Mouse (Mus musculus): Measurements from ENCODE around the gene Ctnnbip1.

The Ctnnbip1 gene

DNA sequence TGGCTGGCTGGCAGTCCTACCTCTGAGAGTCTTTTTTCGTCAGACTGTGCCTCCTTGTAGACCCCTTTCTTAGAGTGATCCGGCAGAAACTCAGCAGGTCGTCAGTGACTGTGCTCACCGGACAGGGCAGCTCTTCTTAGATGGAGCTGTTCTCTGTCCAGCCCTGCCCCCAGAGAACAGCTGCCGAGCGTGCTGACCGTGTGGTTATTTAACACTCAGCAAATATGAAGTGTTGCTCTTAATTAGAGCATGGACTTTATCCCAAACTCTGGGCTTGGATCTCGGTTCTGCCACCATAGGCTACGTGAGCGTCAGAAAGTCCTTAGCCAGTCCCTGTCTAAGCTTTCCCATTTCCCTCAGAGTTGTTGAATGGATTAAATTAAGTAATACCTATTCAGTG is 3.2 kb downstream of the Ctnnbip1 start:
- DNase-seq (ENCODE audit: low spot score in 2 of 2) = no peak

DNA sequence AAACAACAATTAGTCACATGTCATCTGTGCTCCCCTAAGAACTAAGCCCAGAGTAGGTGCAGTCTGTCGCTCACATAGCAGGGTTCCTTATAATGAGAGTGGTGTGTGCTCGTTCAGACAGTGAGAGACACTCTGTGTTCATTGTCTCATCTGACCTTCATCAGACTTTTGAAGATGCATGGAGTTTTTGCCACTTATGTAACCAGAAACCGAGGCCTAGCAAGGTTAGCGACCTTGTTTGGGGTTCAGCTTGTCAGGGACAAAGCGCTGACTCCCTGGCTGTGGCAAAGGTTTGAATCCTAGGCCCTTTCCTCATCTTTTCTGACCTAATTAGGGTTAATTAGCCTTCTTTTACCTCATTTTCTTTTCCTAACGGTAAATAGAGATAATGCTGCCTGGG is 5.9 kb downstream of the Ctnnbip1 start:
- no peak for DNase-seq (ENCODE audit: low spot score in 2 of 2)

DNA sequence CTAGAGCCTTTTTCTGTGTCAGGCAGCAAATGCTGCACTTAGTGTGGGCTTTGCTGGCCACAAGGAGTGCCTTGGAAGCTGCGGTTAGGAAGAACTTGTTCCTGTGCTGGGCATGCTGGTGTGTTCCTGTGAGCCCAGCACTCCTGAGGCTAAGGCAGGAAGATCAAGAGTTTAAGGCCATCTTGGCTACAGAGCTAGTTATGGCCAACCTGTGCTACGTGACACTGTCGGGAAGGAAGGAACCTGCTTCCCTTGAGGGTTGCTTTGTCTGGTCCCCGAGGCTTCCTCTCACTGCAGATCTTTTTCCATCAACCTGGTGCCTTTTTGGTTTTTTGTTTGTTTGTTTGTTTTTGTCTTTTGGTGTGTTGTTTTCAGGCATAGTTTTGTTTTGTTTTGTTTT is 7.1 kb downstream of the Ctnnbip1 start:
- DNase-seq (ENCODE audit: low spot score in 2 of 2) = no peak

DNA sequence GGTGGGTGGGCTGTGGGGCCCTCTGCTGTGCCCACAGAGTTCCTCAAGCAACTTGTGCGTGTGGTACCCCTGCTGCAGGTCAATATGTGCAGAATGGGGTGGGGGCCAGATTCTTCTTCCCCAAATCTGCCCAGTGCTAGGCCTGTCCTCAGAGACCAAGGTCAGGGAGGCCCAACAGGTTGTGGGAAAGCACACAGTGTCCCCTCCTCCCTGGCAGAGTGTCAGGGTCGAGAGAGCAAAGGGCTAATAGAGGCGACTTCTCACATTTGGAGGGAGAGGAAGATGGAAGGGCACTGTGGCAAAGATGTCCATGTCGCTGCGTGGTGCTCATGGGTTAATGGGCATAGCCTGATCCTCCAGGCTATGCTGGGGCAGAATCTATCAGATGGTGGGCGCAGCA is 7.8 kb downstream of the Ctnnbip1 start:
- DNase-seq (ENCODE audit: low spot score in 2 of 2) = no peak

DNA sequence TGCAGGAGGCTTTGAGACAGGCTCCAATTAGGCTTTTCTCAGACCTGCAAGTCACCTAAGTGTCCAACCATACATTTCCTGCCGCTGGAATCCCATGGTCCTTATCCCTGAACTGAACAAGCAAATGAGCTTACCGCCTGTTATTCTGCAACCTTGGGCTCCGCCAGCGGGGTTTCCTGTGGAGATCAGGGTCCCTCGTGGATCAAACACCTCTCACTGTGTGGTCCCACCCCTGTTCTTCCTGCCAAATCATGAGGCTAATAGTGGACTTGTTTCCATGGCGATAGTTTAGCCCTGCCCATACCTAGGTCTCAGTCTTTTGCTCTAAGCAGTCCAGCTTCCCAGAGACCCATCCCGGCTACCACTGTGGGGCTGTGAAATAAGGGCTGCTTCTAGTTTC is 8.3 kb downstream of the Ctnnbip1 start:
- no peak for DNase-seq (ENCODE audit: low spot score in 2 of 2)

DNA sequence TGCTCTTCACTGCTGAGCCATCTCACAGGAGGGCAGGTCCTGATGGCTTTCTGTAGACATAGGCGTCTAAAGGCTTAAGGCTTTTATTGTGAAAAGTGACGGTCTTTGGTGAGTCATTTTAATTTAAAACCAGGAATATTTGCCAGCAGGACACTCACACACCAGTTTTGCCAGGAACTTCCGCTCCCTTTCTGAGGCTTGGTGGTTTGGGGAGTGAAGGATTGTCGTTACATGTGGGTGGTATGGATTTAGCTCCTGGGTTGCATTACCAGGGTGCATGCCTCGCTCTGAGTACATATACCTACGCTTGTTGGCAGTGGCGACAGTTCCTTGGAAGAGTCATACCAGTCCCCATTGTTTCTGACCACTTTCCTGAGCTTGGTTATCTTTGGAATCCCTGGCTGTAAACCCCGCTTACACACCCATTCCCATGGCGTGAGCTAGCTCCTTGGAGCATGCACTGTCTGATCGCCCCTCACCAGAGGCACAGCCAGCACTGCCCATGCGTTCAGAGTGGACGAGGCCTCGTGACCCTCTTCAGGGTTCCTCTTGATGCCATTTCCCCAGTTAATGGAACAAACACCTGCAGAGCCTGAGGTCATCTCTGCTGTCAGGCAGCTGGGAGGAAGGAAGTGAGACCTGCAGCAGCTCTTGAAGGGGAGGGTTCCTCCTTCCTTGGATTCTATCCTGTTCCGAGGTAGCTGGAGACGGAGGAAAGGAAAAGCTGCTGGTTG is 9.8 kb downstream of the Ctnnbip1 start:
- no peak for DNase-seq (ENCODE audit: low spot score in 2 of 2)

DNA sequence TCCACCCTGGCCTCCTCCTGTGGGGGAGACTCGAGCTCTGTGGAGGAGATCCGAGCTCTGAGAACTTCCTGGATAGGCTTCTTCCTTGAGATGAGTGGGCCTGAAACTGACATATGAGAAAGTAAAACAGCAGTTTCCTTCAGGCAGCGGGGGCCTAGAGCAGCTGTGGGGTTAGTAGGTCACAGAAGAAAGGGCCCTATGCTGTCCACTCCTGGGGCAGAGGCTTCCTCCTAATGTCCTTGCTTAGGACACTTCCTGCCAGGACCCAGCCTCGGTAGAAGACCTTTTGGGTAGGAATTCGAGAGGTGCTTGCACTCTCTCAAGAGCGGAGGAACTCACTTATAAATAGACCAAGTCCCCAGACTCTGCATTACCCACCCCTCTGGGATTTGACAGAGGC is 11.7 kb downstream of the Ctnnbip1 start:
- no peak for DNase-seq (ENCODE audit: low spot score in 2 of 2)

DNA sequence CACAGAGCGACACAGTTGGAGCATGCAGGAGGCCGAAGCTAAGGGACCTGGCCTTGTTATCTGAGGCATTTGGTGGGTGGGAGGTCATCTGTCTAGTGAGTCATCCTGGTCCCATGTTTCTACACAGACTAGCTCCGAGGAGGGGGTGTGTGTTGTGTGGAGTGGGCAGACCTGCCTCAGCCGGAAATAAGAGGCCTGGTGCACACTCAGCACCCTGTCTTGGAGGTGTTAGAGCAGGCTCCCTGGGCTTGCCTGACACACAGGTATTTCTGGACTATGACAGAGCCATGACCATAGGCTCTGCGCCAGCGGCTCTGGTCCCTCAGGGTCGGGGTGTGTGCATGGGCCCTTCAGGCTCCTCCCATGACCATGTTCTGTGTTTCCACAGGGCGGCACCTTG is 21.4 kb downstream of the Ctnnbip1 start:
- no peak for DNase-seq (ENCODE audit: low spot score in 2 of 2)

DNA sequence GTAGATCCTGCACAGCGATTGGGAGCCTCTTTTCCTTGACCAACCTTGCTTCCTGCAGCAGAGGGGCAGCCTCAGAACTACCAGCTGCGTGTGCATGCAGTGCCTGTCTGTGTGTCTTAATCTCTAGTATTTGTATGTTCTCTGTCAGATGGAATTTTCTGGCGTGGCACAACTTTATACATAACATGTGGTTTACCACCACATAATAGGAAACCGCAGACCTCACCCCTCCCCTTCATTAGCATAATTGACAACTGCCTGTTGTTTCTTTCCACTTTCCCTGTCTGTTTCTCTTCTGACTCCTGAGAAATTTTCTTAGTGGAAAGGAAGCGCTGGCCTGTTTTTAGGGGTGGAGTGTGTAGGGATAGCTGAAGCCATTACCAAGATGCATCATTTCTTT is 23.9 kb downstream of the Ctnnbip1 start:
- no peak for DNase-seq (ENCODE audit: low spot score in 2 of 2)

DNA sequence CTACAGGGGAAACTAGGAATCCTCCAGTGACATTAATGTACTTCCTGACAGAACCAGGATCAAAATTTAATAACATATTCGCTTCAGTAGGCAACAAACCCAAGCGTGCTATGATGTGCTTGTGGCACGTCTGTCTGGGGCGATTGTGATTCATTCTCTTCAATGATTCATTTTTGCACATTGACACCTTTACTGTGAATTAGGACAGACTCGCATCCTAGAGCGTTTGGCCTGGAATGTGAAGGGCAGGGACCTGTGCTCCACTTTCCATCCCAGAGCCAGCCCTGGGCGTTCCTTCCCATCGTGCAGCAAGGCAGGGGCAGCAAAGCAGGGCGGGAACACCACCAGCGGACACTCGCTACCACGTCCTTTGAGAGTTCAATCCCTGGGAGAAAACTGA is 24.4 kb downstream of the Ctnnbip1 start:
- no peak for DNase-seq (ENCODE audit: low spot score in 2 of 2)

DNA sequence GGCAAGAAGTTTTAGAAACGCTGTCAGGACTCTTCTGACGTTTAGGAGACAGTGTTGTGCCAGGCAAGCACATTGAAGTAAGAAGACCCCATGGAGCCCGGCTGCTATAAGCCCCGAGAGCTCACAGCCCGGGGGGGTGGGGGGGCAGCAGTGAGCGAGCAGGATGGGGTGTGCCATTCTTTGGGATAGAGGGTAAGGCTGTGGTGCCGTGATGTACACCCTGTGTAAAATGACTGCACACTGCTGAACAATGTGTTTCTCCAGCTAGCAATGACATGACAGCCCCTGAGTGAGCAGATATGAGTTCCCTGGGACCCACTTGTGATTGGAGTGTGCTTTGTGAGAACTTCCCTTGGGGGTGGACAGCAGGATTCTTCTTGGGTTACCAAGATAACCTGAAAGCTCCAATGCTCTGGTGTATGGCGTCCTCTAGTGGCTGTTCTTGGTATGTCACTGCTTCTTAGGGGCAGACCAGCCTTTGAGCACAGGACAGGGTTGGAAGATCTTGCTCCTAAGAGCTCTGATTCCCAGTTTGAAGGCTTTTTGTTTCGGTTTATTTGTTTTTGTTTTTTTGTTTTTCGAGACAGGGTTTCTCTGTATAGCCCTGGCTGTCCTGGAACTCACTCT is 25.0 kb downstream of the Ctnnbip1 start:
- peak; percentile 67 to 85 for DNase-seq (ENCODE audit: low spot score in 2 of 2)

DNA sequence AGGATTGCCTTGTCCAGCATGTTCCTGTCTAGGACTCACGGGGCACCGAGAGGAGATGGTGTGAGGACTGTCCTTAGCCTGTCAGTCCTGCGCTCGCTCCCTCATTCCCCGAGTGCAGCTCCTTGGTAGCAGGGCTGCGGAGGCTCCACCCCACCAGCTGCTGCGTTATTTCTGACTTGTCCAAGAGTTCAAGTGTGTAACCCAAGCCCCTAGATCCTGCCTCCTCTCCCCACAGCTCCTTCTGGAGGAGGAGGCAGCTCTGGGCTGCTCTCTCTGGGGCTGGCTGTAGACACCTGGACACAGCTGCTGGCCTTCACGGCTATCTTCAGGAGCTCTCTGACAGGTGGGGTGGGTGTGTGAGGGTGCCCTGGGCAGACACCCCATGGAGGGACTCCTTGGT is 26.9 kb downstream of the Ctnnbip1 start:
- no peak for DNase-seq (ENCODE audit: low spot score in 2 of 2)

DNA sequence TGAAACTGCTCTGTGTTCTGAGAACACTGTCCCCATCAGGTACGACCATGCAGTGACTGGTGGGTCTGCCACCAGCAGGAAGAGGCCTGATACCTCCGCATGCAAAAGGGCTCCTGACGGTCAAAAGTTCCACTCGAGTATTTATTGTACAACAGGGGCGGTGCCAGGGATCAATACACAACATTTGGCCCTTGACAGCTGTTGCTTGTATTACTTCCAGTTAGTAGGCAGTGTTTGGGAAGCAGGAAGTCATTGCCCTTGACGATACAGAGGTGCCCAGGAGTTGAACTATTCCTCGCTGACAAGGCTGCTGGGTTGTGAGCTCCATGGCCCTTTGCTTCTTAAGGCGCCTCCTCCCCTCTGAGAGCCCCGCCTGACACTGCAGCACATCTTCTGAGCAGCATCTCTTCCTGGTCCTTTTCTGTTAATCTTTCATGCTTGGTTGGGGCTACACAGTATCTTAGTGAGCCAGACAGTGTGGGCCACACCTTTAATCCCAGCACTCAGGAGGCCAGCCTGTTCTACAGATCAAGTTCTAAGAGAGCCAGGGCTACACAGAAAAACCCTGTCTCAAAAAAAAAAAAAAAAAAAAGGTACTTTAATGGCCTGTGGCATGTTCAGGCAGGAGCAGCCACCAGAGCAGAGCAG is 28.9 kb downstream of the Ctnnbip1 start:
- DNase-seq (ENCODE audit: low spot score in 2 of 2) = no peak

DNA sequence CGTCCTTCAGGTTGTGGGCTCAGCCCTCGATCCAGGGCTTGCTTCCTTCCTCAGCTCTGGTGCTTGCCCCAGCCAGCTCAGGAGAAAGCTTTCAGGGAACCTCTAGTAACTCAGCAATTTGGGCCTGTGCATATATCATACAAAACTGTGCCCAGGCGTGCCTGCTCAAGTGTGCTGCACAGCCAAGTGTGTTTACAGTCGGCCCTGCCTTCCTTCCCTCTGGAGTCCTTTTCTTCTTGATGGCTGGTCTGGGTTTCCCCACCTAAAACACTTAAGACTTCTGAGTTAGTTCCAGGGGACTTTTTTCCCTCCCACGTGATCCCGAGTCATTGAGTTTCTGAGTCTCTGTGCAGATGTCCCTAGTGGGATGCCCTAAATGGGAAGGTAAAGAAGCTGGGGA is 29.5 kb downstream of the Ctnnbip1 start:
- no peak for DNase-seq (ENCODE audit: low spot score in 2 of 2)

DNA sequence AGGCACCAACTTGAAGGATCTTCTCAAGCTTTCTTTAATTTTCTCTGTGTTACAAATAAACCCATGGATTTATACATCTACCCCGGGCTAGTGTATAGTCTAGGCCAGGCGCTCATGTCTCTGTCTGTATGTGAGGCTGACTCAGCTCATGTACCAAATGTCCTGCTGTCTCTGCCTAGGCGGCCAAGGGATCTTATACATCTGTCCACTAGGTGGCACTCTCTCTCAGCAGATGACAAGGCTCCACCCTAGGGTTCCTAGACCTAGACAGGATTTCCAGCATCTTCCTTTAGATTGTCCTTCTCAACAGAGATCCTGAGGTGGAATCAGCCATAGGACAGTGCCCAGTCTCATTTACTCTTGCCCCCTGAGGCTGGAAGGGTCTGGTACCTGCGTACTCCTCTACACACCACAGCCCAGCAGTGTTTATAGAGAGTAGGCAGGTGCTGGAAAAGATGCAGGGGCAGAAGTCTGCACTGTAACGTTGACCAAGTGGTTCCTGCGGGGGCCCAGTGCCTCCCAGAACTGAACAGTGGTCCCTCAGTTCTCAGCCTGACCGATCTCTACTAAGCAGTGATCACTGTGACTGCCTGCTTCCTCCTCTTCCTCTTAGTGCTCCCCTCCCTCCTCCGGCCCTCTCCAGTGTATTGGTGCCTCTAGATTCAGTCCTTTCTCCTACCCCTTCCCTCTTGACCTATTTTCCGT is 31.3 kb downstream of the Ctnnbip1 start:
- peak; percentile 69 to 86 for DNase-seq (ENCODE audit: low spot score in 2 of 2)

DNA sequence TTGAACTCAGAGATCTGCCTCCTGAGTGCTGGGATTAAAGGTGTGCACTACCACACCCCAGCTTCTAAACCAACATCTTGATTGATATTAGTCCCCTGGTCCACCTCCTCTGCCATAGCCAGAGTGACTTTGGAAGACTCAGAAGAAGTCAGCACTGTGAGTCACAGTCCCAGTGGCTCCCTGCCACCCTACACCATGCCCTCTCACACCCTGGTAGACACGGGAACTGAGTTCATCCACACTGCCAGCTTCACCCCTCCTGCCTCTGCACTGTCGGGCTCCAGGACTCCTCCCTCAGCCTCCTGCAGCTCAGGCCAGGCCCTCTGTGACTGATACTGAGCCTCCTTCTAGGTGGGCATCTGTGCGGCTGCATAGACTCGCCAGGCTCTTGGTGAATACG is 32.8 kb downstream of the Ctnnbip1 start:
- no peak for DNase-seq (ENCODE audit: low spot score in 2 of 2)

DNA sequence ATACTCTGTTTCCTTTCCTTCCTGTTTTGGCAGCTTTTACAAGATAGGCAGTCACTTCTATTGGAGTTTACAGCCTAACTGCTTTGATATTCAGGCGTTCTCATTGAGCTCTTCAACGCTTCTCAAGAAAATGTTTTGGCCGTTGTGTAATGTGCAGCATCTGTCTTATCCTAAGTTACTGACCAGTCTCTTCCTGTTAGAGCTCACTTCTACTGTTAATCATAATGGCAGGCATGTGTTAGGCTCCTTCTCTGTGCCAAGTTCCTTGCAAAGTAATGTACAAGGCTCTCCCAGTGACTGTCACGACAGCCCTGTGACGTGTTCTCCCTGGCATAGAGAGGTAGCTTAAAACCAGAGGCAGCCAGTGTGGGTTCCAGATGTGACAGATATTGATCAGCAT is 33.7 kb downstream of the Ctnnbip1 start:
- DNase-seq (ENCODE audit: low spot score in 2 of 2) = no peak

DNA sequence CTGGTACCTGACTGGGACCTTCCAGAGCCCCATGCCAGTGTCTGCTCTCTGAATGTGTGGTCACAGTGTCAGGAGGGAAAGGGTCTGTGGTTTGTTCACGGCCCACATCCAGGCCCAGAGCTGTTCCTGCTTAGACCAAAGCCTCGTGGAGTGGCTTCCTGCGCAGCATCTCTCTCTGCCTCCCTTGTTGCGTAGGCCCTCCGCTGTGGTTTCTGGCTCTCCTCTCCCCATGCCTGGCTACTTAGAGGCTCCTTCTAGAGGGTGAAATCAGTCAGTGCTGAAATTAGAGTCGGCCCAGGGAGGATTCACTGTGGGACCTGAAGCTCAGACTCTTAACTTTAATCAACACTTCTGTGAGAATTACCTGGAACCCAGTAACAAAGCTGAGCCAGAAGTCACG is 35.8 kb downstream of the Ctnnbip1 start:
- DNase-seq (ENCODE audit: low spot score in 2 of 2) = no peak

DNA sequence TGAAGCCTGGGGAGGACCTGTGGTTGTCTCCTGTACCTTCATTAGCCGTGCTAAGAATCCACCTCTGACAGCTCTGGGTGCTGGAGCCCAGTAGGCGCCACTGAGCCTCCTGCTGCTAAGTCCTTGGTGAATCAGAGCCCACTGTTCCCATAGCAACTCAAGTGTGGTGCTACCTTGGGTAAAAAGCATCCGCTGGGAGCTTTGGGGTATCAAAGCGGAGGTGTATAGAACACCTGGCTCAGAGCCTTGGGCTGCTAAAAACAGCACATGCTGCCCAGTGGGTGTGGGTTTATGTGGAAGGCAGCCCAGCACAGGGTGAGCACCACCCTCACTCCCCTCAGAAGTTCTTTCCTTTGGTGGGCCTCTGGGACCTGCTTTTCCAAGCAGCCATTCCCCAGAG is 38.1 kb downstream of the Ctnnbip1 start:
- DNase-seq (ENCODE audit: low spot score in 2 of 2) = peak; percentile 57 to 69

DNA sequence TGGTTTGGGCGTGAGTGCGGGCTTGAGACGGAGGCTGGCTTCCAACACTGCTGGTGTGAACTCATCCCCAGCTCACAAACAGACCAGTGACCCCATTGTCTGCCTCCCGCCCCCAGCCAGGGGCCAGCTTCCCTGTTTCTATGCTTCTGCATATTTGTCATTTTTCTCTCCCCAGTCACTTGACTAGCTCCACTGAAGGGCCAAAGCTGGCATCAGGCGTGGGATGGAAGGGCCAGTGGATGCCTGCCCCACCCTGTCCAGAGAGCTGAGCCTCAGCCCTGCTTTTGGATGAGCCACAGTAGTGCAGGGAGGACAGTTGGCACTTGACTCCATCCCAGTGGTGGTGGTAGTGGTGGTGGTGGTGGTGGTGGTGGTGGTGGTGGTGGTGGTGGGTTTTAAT is 39.9 kb downstream of the Ctnnbip1 start:
- DNase-seq (ENCODE audit: low spot score in 2 of 2) = no peak

DNA sequence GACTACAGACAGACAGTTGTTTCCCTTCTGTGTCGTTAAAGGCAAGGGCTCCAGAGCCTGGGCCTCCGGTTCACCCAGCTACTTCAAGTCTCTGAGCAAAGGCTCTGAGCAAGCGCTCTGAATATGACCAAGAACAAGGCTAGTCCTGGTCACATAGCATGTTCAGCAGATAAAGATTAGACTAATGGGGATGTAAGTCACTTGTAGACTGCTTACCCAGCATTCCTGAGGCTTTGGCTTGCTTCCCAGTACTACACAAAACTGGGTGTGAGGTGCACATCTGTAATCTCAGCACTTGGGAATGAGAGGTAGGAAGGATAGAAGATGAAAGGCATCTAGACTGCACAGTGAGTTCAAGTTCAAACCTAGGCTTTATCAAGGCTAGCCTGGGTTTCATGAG is 40.4 kb downstream of the Ctnnbip1 start:
- no peak for DNase-seq (ENCODE audit: low spot score in 2 of 2)

DNA sequence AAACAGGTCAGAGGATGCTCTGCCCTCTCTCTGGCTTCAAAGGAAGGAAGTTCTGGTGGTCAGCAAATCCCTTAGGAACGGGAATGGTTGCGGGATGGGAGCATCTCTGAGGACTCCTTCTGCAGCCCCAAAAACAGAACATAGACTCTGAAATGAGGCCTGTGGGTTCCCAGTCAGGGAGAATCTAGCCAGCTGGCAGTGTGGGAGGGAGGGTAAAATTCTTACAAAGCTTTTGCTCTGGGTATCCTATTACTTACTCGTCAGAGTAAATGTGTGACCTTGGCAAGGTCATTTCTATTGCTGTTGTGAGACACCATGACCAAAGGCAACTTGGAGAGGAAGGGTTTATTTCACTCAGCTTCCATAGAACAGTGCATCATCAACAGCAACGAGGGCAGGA is 43.4 kb downstream of the Ctnnbip1 start:
- DNase-seq (ENCODE audit: low spot score in 2 of 2) = no peak

Data from frontal cortex, postnatal 14 days (tissue).